Mouse (Mus musculus): Measurements from ENCODE around the gene Dnajc17.

GRCm38 (mm10) chr2:119209176-119209507, 547 bp upstream of the Dnajc17 start:
- TF ChIP-seq CTCF (IDR thresholded peaks at IDR 0.05; ENCODE audit: low read depth, low read length) = no peak
- no peak for TF ChIP-seq TAL1 (conservative IDR thresholded peaks at IDR 0.05; ENCODE audit: low read depth, low read length)

All from G1E (cell line).